In the genomic region with DNA sequence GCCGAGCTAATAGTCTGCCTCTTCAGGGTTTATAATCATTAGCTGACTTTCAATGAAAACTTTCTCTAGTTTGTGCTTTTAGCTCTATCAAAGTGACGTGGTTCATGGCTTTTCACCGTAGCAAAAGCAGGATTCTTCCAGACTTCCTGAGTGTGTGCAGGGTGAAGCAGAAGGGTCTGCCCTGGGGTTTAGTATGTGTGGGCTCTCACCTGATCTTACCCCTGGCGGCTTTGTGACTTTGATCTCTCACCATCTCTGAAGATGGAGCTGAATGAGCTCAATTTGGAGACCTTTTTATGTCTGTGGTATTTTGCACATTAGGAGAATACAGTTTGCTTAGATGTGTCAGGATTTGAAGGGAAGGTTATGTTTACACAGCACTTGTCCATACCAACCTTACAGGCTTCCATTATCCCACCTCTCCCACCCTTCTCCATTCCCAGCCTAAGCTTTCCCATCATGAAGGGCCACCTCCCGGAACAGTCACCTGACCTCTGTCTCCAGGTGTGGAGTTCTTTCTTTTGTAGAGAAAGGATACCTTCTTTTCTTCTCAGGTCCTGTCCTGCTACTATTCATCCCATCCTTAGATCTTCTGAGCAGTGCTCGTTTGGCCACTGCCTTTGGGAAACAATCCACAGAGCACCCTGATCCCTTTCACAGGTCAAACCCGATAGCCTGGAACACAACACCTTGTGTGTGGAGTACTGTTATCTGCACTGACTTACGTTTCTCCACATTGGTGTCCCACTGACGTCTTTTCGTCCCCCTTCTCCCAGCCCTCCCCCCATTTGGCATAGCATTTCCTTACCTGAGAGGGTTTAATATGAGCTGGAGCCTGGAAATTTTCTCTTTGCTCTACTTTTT, we compare ENCODE assay signal across 24 mouse cellular contexts. TPM values are rescaled to one million over a fixed set of nuclear protein-coding genes. Genes with fewer than 3 reads are reported as not detected.
DNase-seq lines count a peak whose midpoint lies in the region; ATAC-seq and TF ChIP-seq lines count a peak whose summit lies in the region.
"Had no signal": no experiment of that assay in that cellular context is flagged by ENCODE, and none has a peak within 500 bp of the region (broad histone marks: within the 10 kb centered on the region; RNA-seq: fewer than 3 reads in every experiment).

No protein-coding gene starts in this region.

- peak overlapping the region; percentile 63 for H3K4me2 ChIP-seq in hindbrain, embryonic 13.5 days
- H3K4me2 ChIP-seq in hindbrain, embryonic 11.5 days (replicated peaks; ENCODE audit: low read depth, low read length) = no peak overlapping the region
- peak overlapping the region; percentile 79 for H3K4me2 ChIP-seq in hindbrain, embryonic 14.5 days (replicated peaks)
- H3K4me2 ChIP-seq in neural tube, embryonic 13.5 days = peak overlapping the region; percentile 69
- H3K4me2 ChIP-seq in stomach, postnatal 0 days (replicated peaks; ENCODE audit: low read depth) = no peak overlapping the region
- H3K4me2 ChIP-seq: limb, embryonic 12.5 days; liver, embryonic 12.5 days; lung, embryonic 14.5 days had no signal

- TF ChIP-seq CTCF in stomach, postnatal 0 days (IDR thresholded peaks at IDR 0.05; ENCODE audit: low read depth) = no peak

- peaks cover 28% of the 10 kb centered on the region for H3K27me3 ChIP-seq in hindbrain, embryonic 13.5 days
- peaks cover 14% of the 10 kb centered on the region for H3K27me3 ChIP-seq in hindbrain, embryonic 11.5 days (ENCODE audit: control insufficient read depth, insufficient read depth, low read length)
- no peaks in the 10 kb centered on the region for H3K27me3 ChIP-seq in hindbrain, embryonic 14.5 days (ENCODE audit: control insufficient read depth, insufficient read depth, low read length)
- peaks cover 30% of the 10 kb centered on the region for H3K27me3 ChIP-seq in neural tube, embryonic 13.5 days
- peaks cover 5% of the 10 kb centered on the region; the same call in 1 of the 2 replicates for H3K27me3 ChIP-seq in stomach, postnatal 0 days (ENCODE audit: control insufficient read depth, insufficient read depth, low read length)

- 74% methylated on average over 10 of the region's 10 CpGs for WGBS in hindbrain, embryonic 13.5 days
- 77% methylated on average over 10 of the region's 10 CpGs for WGBS in hindbrain, embryonic 11.5 days
- 70% methylated on average over 10 of the region's 10 CpGs for WGBS in hindbrain, embryonic 14.5 days
- 70% methylated on average over 10 of the region's 10 CpGs for WGBS in neural tube, embryonic 13.5 days
- 52% methylated on average over 10 of the region's 10 CpGs for WGBS in stomach, postnatal 0 days

- no peaks in the 10 kb centered on the region for H3K36me3 ChIP-seq in hindbrain, embryonic 13.5 days
- no peaks in the 10 kb centered on the region for H3K36me3 ChIP-seq in hindbrain, embryonic 11.5 days (ENCODE audit: control insufficient read depth, insufficient read depth, low read length)
- no peaks in the 10 kb centered on the region for H3K36me3 ChIP-seq in hindbrain, embryonic 14.5 days (replicated peaks; ENCODE audit: control insufficient read depth, insufficient read depth)
- no peaks in the 10 kb centered on the region for H3K36me3 ChIP-seq in neural tube, embryonic 13.5 days
- H3K36me3 ChIP-seq in stomach, postnatal 0 days (ENCODE audit: control insufficient read depth, insufficient read depth, low read length) = no peaks in the 10 kb centered on the region
- H3K36me3 ChIP-seq: embryonic facial prominence, embryonic 10.5 days; limb, embryonic 12.5 days; liver, embryonic 12.5 days had no signal

- H3K4me1 ChIP-seq in hindbrain, embryonic 13.5 days (replicated peaks) = peaks cover 48% of the 10 kb centered on the region
- H3K4me1 ChIP-seq in hindbrain, embryonic 11.5 days (replicated peaks; ENCODE audit: control insufficient read depth, insufficient read depth, low read length) = 0 out of 2 replicates have a peak, but pooled peaks cover 2% of the 10 kb centered on the region
- peaks cover 26% of the 10 kb centered on the region for H3K4me1 ChIP-seq in hindbrain, embryonic 14.5 days (replicated peaks; ENCODE audit: control insufficient read depth, insufficient read depth, low read length)
- H3K4me1 ChIP-seq in neural tube, embryonic 13.5 days (replicated peaks) = peaks cover 50% of the 10 kb centered on the region
- H3K4me1 ChIP-seq in stomach, postnatal 0 days (replicated peaks; ENCODE audit: control insufficient read depth, insufficient read depth) = no peaks in the 10 kb centered on the region

- peak overlapping the region; percentile 29; the same call in 1 of the 2 replicates for H3K9ac ChIP-seq in hindbrain, embryonic 13.5 days
- no peak overlapping the region for H3K9ac ChIP-seq in hindbrain, embryonic 11.5 days (ENCODE audit: low read depth, low read length)
- H3K9ac ChIP-seq in hindbrain, embryonic 14.5 days = peak overlapping the region; percentile 96; the same call in 1 of the 2 replicates
- H3K9ac ChIP-seq in neural tube, embryonic 13.5 days = peak overlapping the region; percentile 92
- H3K9ac ChIP-seq in stomach, postnatal 0 days (ENCODE audit: low read length) = no peak overlapping the region
- H3K9ac ChIP-seq: limb, embryonic 12.5 days; liver, embryonic 12.5 days; lung, embryonic 14.5 days had no signal

- peak overlapping the region; percentile 83 for H3K4me3 ChIP-seq in hindbrain, embryonic 13.5 days
- no peak overlapping the region for H3K4me3 ChIP-seq in hindbrain, embryonic 11.5 days (ENCODE audit: low read depth, low read length)
- H3K4me3 ChIP-seq in hindbrain, embryonic 14.5 days (replicated peaks; ENCODE audit: low read length) = no peak overlapping the region
- peak overlapping the region; percentile 81 for H3K4me3 ChIP-seq in neural tube, embryonic 13.5 days
- H3K4me3 ChIP-seq in stomach, postnatal 0 days (ENCODE audit: low read depth, low read length) = no peak overlapping the region
- H3K4me3 ChIP-seq: gastrocnemius, adult 2 months; liver, embryonic 12.5 days; myocyte had no signal

- peak; percentile 68 for DNase-seq in cerebellum, adult 9-10 months
- no peak for DNase-seq in cerebellum, adult 11 months
- DNase-seq in hindbrain, embryonic 11.5 days (ENCODE audit: low spot score) = no peak
- no peak for DNase-seq in hindbrain, embryonic 14.5 days (ENCODE audit: low spot score)
- DNase-seq in stomach, postnatal 0 days (ENCODE audit: low spot score) = no peak
- no peak for DNase-seq in kidney, adult 18-20 months
- DNase-seq: adrenal gland, postnatal 14 days; gastrocnemius, adult 2 months; kidney, postnatal 10 days; lung, embryonic 14.5 days; lung, postnatal 36 days; right cerebral cortex, adult 18-20 months; thymus, postnatal 14 days had no signal

- no peaks in the 10 kb centered on the region for H3K9me3 ChIP-seq in hindbrain, embryonic 13.5 days
- no peaks in the 10 kb centered on the region for H3K9me3 ChIP-seq in hindbrain, embryonic 11.5 days (ENCODE audit: control insufficient read depth, low read length)
- no peaks in the 10 kb centered on the region for H3K9me3 ChIP-seq in hindbrain, embryonic 14.5 days (ENCODE audit: control insufficient read depth, low read length)
- no peaks in the 10 kb centered on the region for H3K9me3 ChIP-seq in neural tube, embryonic 13.5 days
- no peaks in the 10 kb centered on the region for H3K9me3 ChIP-seq in stomach, postnatal 0 days (ENCODE audit: control insufficient read depth, low read length)
- H3K9me3 ChIP-seq: embryonic facial prominence, embryonic 10.5 days; limb, embryonic 12.5 days; liver, embryonic 12.5 days had no signal

- no peak for TF ChIP-seq EP300 in stomach, postnatal 0 days (optimal IDR thresholded peaks at IDR 0.05)

- ATAC-seq in hindbrain, embryonic 13.5 days (ENCODE audit: low FRiP score) = no peak
- ATAC-seq in hindbrain, embryonic 11.5 days (ENCODE audit: low FRiP score) = no peak
- ATAC-seq in hindbrain, embryonic 14.5 days (ENCODE audit: low FRiP score) = no peak
- ATAC-seq in neural tube, embryonic 13.5 days (ENCODE audit: low read depth) = no peak
- ATAC-seq in stomach, postnatal 0 days (ENCODE audit: low FRiP score, low TSS enrichment) = no peak
- ATAC-seq: intestine, postnatal 0 days; liver, embryonic 12.5 days had no signal

- H3K27ac ChIP-seq in hindbrain, embryonic 13.5 days = peak overlapping the region; percentile 35; the same call in 1 of the 2 replicates
- no peak overlapping the region for H3K27ac ChIP-seq in hindbrain, embryonic 11.5 days (ENCODE audit: low read depth, low read length)
- H3K27ac ChIP-seq in hindbrain, embryonic 14.5 days = no peak overlapping the region
- H3K27ac ChIP-seq in neural tube, embryonic 13.5 days (replicated peaks) = peak overlapping the region; percentile 14; the same call in 1 of the 2 replicates
- no peak overlapping the region for H3K27ac ChIP-seq in stomach, postnatal 0 days (replicated peaks)
- H3K27ac ChIP-seq: embryonic facial prominence, embryonic 10.5 days; gastrocnemius, adult 2 months; limb, embryonic 12.5 days; liver, embryonic 12.5 days had no signal

RNA-seq across cellular contexts. Expression of gene Mmp24, which starts 1.9 kb away (rescaled TPM):
- polyA plus RNA-seq in hindbrain, embryonic 13.5 days (2015; fragmentation: Nextera tagmentation; extraction: Ambion mirVana) = 11.3 and 11.9 TPM in 2 replicates
- polyA plus RNA-seq in hindbrain, embryonic 11.5 days (2014; fragmentation: Nextera tagmentation; extraction: Ambion mirVana) = 3.2 and 3.4 TPM in 2 replicates
- polyA plus RNA-seq in hindbrain, embryonic 14.5 days (2014; fragmentation: Nextera tagmentation; extraction: Ambion mirVana) = 17.9 and 20.7 TPM in 2 replicates
- polyA plus RNA-seq in neural tube, embryonic 13.5 days (2015; fragmentation: Nextera tagmentation; extraction: Ambion mirVana) = 11.7 and 12.2 TPM in 2 replicates
- polyA plus RNA-seq in stomach, postnatal 0 days (2015; fragmentation: Nextera tagmentation; extraction: Ambion mirVana) = 0.21 and 0.23 TPM in 2 replicates
- polyA plus RNA-seq: heart, embryonic 14.5 days; lung, embryonic 14.5 days had no signal

RNA-seq across cellular contexts. Expression of gene Procr, which starts 26.1 kb away (rescaled TPM):
- 2.8 and 4.1 TPM in 2 replicates for polyA plus RNA-seq in hindbrain, embryonic 13.5 days (2015; fragmentation: Nextera tagmentation; extraction: Ambion mirVana)
- 2.5 and 3.1 TPM in 2 replicates for polyA plus RNA-seq in hindbrain, embryonic 11.5 days (2014; fragmentation: Nextera tagmentation; extraction: Ambion mirVana)
- 3.0 and 3.6 TPM in 2 replicates for polyA plus RNA-seq in hindbrain, embryonic 14.5 days (2014; fragmentation: Nextera tagmentation; extraction: Ambion mirVana)
- polyA plus RNA-seq in neural tube, embryonic 13.5 days (2015; fragmentation: Nextera tagmentation; extraction: Ambion mirVana) = 4.5 and 5.1 TPM in 2 replicates
- 12.2 and 14.3 TPM in 2 replicates for polyA plus RNA-seq in stomach, postnatal 0 days (2015; fragmentation: Nextera tagmentation; extraction: Ambion mirVana)

RNA-seq across cellular contexts. Expression of gene Gm17581, which starts 41.4 kb away (rescaled TPM):
- polyA plus RNA-seq in hindbrain, embryonic 13.5 days (2015; fragmentation: Nextera tagmentation; extraction: Ambion mirVana) = not detected in 2 replicates
- polyA plus RNA-seq in hindbrain, embryonic 11.5 days (2014; fragmentation: Nextera tagmentation; extraction: Ambion mirVana) = not detected in 2 replicates
- polyA plus RNA-seq in hindbrain, embryonic 14.5 days (2014; fragmentation: Nextera tagmentation; extraction: Ambion mirVana) = not detected in 2 replicates
- not detected in 2 replicates for polyA plus RNA-seq in neural tube, embryonic 13.5 days (2015; fragmentation: Nextera tagmentation; extraction: Ambion mirVana)
- not detected in 2 replicates for polyA plus RNA-seq in stomach, postnatal 0 days (2015; fragmentation: Nextera tagmentation; extraction: Ambion mirVana)
- polyA plus RNA-seq: brain, embryonic 14.5 days; embryonic facial prominence, embryonic 10.5 days; heart, embryonic 14.5 days; intestine, postnatal 0 days; limb, embryonic 12.5 days; liver, embryonic 12.5 days; lung, embryonic 14.5 days; myocyte; small intestine, adult 2 months; testis, adult 2 months had no signal

RNA-seq across cellular contexts. Expression of gene BC029722, which starts 42.2 kb away (rescaled TPM):
- 28.5 and 28.6 TPM in 2 replicates for polyA plus RNA-seq in hindbrain, embryonic 13.5 days (2015; fragmentation: Nextera tagmentation; extraction: Ambion mirVana)
- 9.6 and 9.7 TPM in 2 replicates for polyA plus RNA-seq in hindbrain, embryonic 11.5 days (2014; fragmentation: Nextera tagmentation; extraction: Ambion mirVana)
- polyA plus RNA-seq in hindbrain, embryonic 14.5 days (2014; fragmentation: Nextera tagmentation; extraction: Ambion mirVana) = 27.6 and 28.1 TPM in 2 replicates
- polyA plus RNA-seq in neural tube, embryonic 13.5 days (2015; fragmentation: Nextera tagmentation; extraction: Ambion mirVana) = 24.1 and 28.7 TPM in 2 replicates
- 26.8 and 29.8 TPM in 2 replicates for polyA plus RNA-seq in stomach, postnatal 0 days (2015; fragmentation: Nextera tagmentation; extraction: Ambion mirVana)

RNA-seq across cellular contexts. Expression of gene Edem2, which starts 47.8 kb away (rescaled TPM):
- 45.3 and 46.4 TPM in 2 replicates for polyA plus RNA-seq in hindbrain, embryonic 13.5 days (2015; fragmentation: Nextera tagmentation; extraction: Ambion mirVana)
- polyA plus RNA-seq in hindbrain, embryonic 11.5 days (2014; fragmentation: Nextera tagmentation; extraction: Ambion mirVana) = 36.0 and 37.4 TPM in 2 replicates
- 34.2 and 38.6 TPM in 2 replicates for polyA plus RNA-seq in hindbrain, embryonic 14.5 days (2014; fragmentation: Nextera tagmentation; extraction: Ambion mirVana)
- 38.9 and 40.3 TPM in 2 replicates for polyA plus RNA-seq in neural tube, embryonic 13.5 days (2015; fragmentation: Nextera tagmentation; extraction: Ambion mirVana)
- polyA plus RNA-seq in stomach, postnatal 0 days (2015; fragmentation: Nextera tagmentation; extraction: Ambion mirVana) = 64.9 and 65.7 TPM in 2 replicates

Comparison
In these comparisons a context has a peak if more than half of its experiments do, and no peak if none do; other contexts are left out.
1. H3K27ac ChIP-seq: peak in hindbrain, embryonic 13.5 days (single experiment) and neural tube, embryonic 13.5 days (single experiment); none in hindbrain, embryonic 11.5 days (single experiment), hindbrain, embryonic 14.5 days (single experiment) and stomach, postnatal 0 days (single experiment).
2. H3K4me2 ChIP-seq: peak in hindbrain, embryonic 13.5 days (single experiment), hindbrain, embryonic 14.5 days (single experiment) and neural tube, embryonic 13.5 days (single experiment); none in hindbrain, embryonic 11.5 days (single experiment) and stomach, postnatal 0 days (single experiment).
3. H3K4me3 ChIP-seq: peak in hindbrain, embryonic 13.5 days (single experiment) and neural tube, embryonic 13.5 days (single experiment); none in hindbrain, embryonic 11.5 days (single experiment), hindbrain, embryonic 14.5 days (single experiment) and stomach, postnatal 0 days (single experiment).
4. H3K9ac ChIP-seq: peak in hindbrain, embryonic 13.5 days (single experiment), hindbrain, embryonic 14.5 days (single experiment) and neural tube, embryonic 13.5 days (single experiment); none in hindbrain, embryonic 11.5 days (single experiment) and stomach, postnatal 0 days (single experiment).